Mouse (Mus musculus): ENCODE results near the gene Flot2. TPM values are rescaled to one million over a fixed set of nuclear protein-coding genes. Genes with fewer than 3 reads are reported as not detected.

Flot2 gene
- polyA plus RNA-seq, 1 experiment from 2014 or later: 68.4 TPM

DNA sequence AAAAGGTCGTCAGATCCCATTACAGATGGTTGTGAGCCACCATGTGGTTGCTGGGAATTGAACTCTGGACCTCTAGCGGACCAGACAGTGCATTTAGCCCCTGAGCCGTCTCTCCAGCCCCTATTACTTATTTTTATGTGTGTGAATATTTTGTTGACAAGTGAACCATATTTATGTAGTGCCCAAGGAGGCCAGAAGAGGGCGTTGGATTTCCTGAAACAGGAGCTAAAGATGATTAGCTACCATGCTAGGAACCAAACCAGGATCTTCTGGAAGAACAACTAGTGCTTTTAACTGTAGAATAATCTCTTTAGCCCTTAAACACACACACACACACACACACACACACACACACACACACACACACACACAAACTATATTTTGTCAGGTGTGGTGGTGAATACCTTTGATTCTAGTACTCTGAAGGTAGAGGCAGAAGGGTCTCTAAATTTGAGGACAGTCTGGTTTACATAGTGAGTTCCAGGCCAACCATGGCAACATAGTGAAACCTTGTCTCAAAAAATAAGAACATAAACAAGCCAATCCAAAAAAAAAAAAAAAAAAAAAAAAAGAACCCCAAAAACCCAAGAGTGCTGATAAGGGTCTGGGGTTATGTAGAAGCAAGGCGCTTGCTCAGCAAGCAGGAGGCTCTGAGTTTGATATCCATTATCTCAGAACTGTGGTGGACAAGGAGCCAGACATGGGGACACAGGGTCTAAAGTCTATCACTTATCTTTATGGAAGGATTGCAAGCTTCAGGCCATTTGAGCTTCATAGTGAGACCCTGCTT lies 65.4 kb downstream of the Flot2 start:
- WGBS (ENCODE audit: missing documents): 59% methylated on average over 4 of the region's 5 CpGs
- Histone ChIP-seq H3K36me3 (ENCODE audit: inconsistent target) (0 out of 2 replicates have a peak, but pooled peaks cover 6% of the 10 kb centered on the region), H3K4me3 (ENCODE audit: inconsistent target) (no peak overlapping the region), H3K27ac (no peak overlapping the region), H3K79me2 (ENCODE audit: inconsistent target) (peaks cover 100% of the 10 kb centered on the region)

DNA sequence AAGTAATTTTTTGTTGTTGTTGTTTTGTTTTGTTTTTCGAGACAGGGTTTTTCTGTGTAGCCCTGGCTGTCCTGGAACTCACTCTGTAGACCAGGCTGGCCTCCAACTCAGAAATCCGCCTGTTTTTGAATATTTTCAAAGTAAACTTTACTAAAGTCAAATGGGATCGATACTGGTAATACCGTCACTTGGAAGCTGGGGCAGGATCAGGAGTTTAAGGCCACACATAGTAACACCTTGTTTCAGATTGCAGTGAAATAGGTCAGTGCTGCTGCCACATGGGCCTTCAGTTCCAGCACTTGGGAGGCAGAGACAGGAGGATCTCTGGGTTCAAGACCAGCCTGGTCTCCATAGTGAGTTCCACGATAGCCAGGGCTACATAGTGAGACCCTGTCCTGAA lies 66.8 kb downstream of the Flot2 start:
- H3K4me3 ChIP-seq (ENCODE audit: inconsistent target): no peak overlapping the region
- no peak overlapping the region for H3K27ac ChIP-seq
- H3K79me2 ChIP-seq (ENCODE audit: inconsistent target): peaks cover 100% of the 10 kb centered on the region
- WGBS (ENCODE audit: missing documents): 96% methylated on average over 5 of the region's 5 CpGs
- 0 out of 2 replicates have a peak, but pooled peaks cover 6% of the 10 kb centered on the region for H3K36me3 ChIP-seq (ENCODE audit: inconsistent target)

Other genes starting within 250 kb of the Flot2 start
- gene Pipox, start 143.8 kb upstream of the Flot2 start, polyA plus RNA-seq (2018): not detected in 3 replicates
- not detected in 3 replicates for gene Sez6, start 107.1 kb upstream of the Flot2 start, polyA plus RNA-seq (2018)
- gene Phf12, start 55.2 kb upstream of the Flot2 start, polyA plus RNA-seq (2018): 22.0 to 26.4 TPM (median 26.0 TPM) in 3 replicates
- gene Dhrs13, start 5.7 kb upstream of the Flot2 start, polyA plus RNA-seq (2018): 0.70 to 7.4 TPM (median 1.6 TPM) in 3 replicates
- 8.4 to 13.2 TPM (median 12.4 TPM) in 3 replicates for gene Eral1, start 42.5 kb downstream of the Flot2 start, polyA plus RNA-seq (2018)
- 10.7 to 14.6 TPM (median 14.0 TPM) in 3 replicates for gene Fam222b, start 56.7 kb downstream of the Flot2 start, polyA plus RNA-seq (2018)
- 0.32 to 0.47 TPM (median 0.40 TPM) in 3 replicates for gene Traf4, start 127.7 kb downstream of the Flot2 start, polyA plus RNA-seq (2018)
- 0.89 to 2.2 TPM (median 1.7 TPM) in 3 replicates for gene Nek8, start 138.7 kb downstream of the Flot2 start, polyA plus RNA-seq (2018)
- 0.76 to 1.4 TPM (median 1.1 TPM) in 3 replicates for gene Tlcd1, start 138.8 kb downstream of the Flot2 start, polyA plus RNA-seq (2018)
- gene Rpl23a, start 145.7 kb downstream of the Flot2 start, polyA plus RNA-seq (2018): 1,342 to 2,240 TPM (median 1,907 TPM) in 3 replicates
- 8.9 to 23.0 TPM (median 16.1 TPM) in 3 replicates for gene Rab34, start 150.5 kb downstream of the Flot2 start, polyA plus RNA-seq (2018)
- 0.16 to 0.43 TPM in 2 of 3 replicates, not detected in the other for gene Proca1, start 155.5 kb downstream of the Flot2 start, polyA plus RNA-seq (2018)
- gene Sdf2, start 207.8 kb downstream of the Flot2 start, polyA plus RNA-seq (2018): 54.6 to 89.4 TPM (median 68.8 TPM) in 3 replicates
- 35.9 to 79.5 TPM (median 42.0 TPM) in 3 replicates for gene Supt6, start 208.1 kb downstream of the Flot2 start, polyA plus RNA-seq (2018)
- gene 2610507B11Rik, start 223.8 kb downstream of the Flot2 start, polyA plus RNA-seq (2018): 144 to 210 TPM (median 148 TPM) in 3 replicates